Mouse (Mus musculus) kidney, embryonic 15.5 days (tissue): ENCODE data around the gene Klhdc8b. TPM values are rescaled to one million over a fixed set of nuclear protein-coding genes. Genes with fewer than 3 reads are reported as not detected.
A peak's percentile ranks its signal among the peaks of the same experiment; 100 is the strongest.

Experiments used
- ATAC-seq: fragments of 200-750 bp; cut with Nextera tagmentation; replicated peaks from 2 replicates; pipeline ENCODE4 v1.8.0; 2017; ENCODE audit warnings: moderate TSS enrichment; ENCODE audit not compliant: low FRiP score
- H3K27ac ChIP-seq: fragments of 300-500 bp; sonication (generic); 2 replicates; pipeline ENCODE4 v1.5.1; 2015; ENCODE audit warnings: mild to moderate bottlenecking, inconsistent platforms
- H3K27me3 ChIP-seq: fragments of 300-500 bp; sonication (generic); 2 replicates; pipeline ENCODE4 v1.6.1; 2015; ENCODE audit warnings: inconsistent platforms
- H3K36me3 ChIP-seq: fragments of 300-500 bp; sonication (generic); 2 replicates; pipeline ENCODE4 v1.6.1; 2015; ENCODE audit warnings: inconsistent platforms
- H3K4me1 ChIP-seq: fragments of 300-500 bp; sonication (generic); 2 replicates; pipeline ENCODE4 v1.6.1; 2015; ENCODE audit warnings: inconsistent platforms
- H3K4me2 ChIP-seq: fragments of 300-500 bp; sonication (generic); 2 replicates; pipeline ENCODE4 v1.6.1; 2015; ENCODE audit warnings: moderate library complexity, mild to moderate bottlenecking, inconsistent platforms
- H3K4me3 ChIP-seq: fragments of 300-500 bp; sonication (generic); replicated peaks from 2 replicates; pipeline ENCODE4 v1.5.1; 2015; ENCODE audit warnings: mild to moderate bottlenecking, inconsistent platforms
- H3K9ac ChIP-seq: fragments of 300-500 bp; sonication (generic); 2 replicates; pipeline ENCODE4 v1.6.1; 2015; ENCODE audit warnings: mild to moderate bottlenecking, inconsistent platforms
- H3K9me3 ChIP-seq: fragments of 300-500 bp; sonication (generic); replicated peaks from 2 replicates; pipeline ENCODE4 v1.6.1; 2016; ENCODE audit warnings: inconsistent platforms
- WGBS: fragments of 180-500 bp; shearing (Covaris S2); methylation state at CpG from one replicate; pipeline ENCODE4 v1.1.7; 2015; ENCODE audit warnings: mixed read lengths; 5-methylcytosine and 5-hydroxymethylcytosine counted together
- polyA plus RNA-seq: library from polyadenylated mRNA; unstranded; fragments of >200 nt; fragmentation: Nextera tagmentation; extraction: Ambion mirVana; gene quantifications from 2 replicates; pipeline ENCODE4 v1.2.1, GENCODE M21; 2015

Gene Klhdc8b
- polyA plus RNA-seq, 1 experiment from 2014 or later = 37.8 TPM

GRCm38 (mm10) chr9:108456953-108457352 is 4.4 kb downstream of the Klhdc8b start:
- Histone ChIP-seq H3K27ac (no peak overlapping the region), H3K27me3 (no peaks in the 10 kb centered on the region), H3K9me3 (no peaks in the 10 kb centered on the region), H3K4me3 (no peak overlapping the region), H3K9ac (no peak overlapping the region), H3K4me1 (peaks cover 32% of the 10 kb centered on the region), H3K4me2 (no peak overlapping the region), H3K36me3 (no peaks in the 10 kb centered on the region)
- no peak for ATAC-seq
- 84% methylated on average over 10 of the region's 10 CpGs for WGBS

- ATAC-seq = no peak
- 74% methylated on average over 12 of the region's 12 CpGs for WGBS
- Histone ChIP-seq H3K27ac (no peak overlapping the region), H3K4me3 (no peak overlapping the region), H3K36me3 (no peaks in the 10 kb centered on the region), H3K4me1 (peaks cover 33% of the 10 kb centered on the region), H3K27me3 (no peaks in the 10 kb centered on the region), H3K9ac (no peak overlapping the region), H3K4me2 (no peak overlapping the region), H3K9me3 (no peaks in the 10 kb centered on the region)
Measured at GRCm38 (mm10) chr9:108455747-108456571, 5.4 kb downstream of the Klhdc8b start.

GRCm38 (mm10) chr9:108454429-108454828 is 7.0 kb downstream of the Klhdc8b start:
- peaks cover 42% of the 10 kb centered on the region for H3K4me1 ChIP-seq
- no peak for ATAC-seq
- no peak overlapping the region for H3K27ac ChIP-seq
- H3K9ac ChIP-seq = no peak overlapping the region
- no peak overlapping the region for H3K4me3 ChIP-seq
- no peaks in the 10 kb centered on the region for H3K27me3 ChIP-seq
- 91% methylated on average over 6 of the region's 6 CpGs for WGBS
- H3K9me3 ChIP-seq = no peaks in the 10 kb centered on the region
- H3K36me3 ChIP-seq = no peaks in the 10 kb centered on the region
- no peak overlapping the region for H3K4me2 ChIP-seq

DNA sequence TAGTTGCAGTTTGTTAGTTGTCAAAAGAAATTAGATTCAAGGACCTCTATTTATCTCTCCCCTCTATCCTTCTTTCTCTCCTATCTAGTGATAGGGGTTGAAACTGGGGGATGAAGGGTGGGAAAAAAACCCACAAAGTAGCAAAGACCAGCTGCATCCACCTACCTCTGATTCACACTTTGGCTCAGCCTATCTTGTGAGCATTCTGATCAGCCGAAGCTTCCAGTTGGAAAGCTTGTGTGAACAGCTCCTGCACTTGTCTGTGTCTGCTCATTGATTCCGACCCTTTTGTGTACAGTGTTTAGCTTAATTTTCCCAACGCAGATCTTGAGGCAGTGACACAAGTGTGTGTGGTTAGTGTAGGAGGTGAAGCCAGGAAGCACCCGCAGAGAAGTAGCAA is 7.9 kb downstream of the Klhdc8b start:
- H3K9me3 ChIP-seq = no peaks in the 10 kb centered on the region
- peak overlapping the region; percentile 69; the same call in 1 of the 2 replicates for H3K4me3 ChIP-seq
- WGBS = 85% methylated on average over 4 of the region's 4 CpGs
- H3K4me1 ChIP-seq = peaks cover 42% of the 10 kb centered on the region
- no peaks in the 10 kb centered on the region for H3K27me3 ChIP-seq
- H3K4me2 ChIP-seq = peak overlapping the region; percentile 98; the same call in 1 of the 2 replicates
- H3K27ac ChIP-seq = no peak overlapping the region
- no peak for ATAC-seq
- peak overlapping the region; percentile 67; the same call in 1 of the 2 replicates for H3K9ac ChIP-seq
- peaks cover 4% of the 10 kb centered on the region; the same call in 1 of the 2 replicates for H3K36me3 ChIP-seq

DNA sequence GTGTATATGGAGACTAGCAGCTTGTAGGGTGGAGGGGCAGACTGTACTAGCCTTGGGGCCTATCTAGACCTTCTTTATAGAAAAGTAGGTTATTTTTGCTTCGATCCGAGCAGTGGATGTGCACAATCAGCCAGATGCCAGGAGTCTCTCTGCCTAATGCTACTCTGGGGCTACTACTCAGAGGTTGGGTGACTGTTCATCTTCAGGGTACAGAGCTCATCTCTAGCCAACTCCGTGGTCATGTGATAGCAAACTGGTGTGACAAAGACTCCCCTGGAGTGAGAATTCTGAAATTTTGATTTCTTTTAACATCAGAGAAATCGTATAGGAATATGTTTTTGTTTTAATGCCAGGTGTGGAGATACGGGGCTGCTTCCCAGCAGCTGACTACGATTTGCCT is 8.5 kb downstream of the Klhdc8b start:
- peak overlapping the region; percentile 98 for H3K4me2 ChIP-seq
- peak overlapping the region; percentile 69 for H3K4me3 ChIP-seq
- H3K36me3 ChIP-seq = peaks cover 10% of the 10 kb centered on the region; the same call in 1 of the 2 replicates
- no peaks in the 10 kb centered on the region for H3K9me3 ChIP-seq
- peak overlapping the region; percentile 67; the same call in 1 of the 2 replicates for H3K9ac ChIP-seq
- H3K27ac ChIP-seq = peak overlapping the region; percentile 81
- 43% methylated on average over 6 of the region's 6 CpGs for WGBS
- peaks cover 42% of the 10 kb centered on the region for H3K4me1 ChIP-seq
- ATAC-seq = no peak
- no peaks in the 10 kb centered on the region for H3K27me3 ChIP-seq

DNA sequence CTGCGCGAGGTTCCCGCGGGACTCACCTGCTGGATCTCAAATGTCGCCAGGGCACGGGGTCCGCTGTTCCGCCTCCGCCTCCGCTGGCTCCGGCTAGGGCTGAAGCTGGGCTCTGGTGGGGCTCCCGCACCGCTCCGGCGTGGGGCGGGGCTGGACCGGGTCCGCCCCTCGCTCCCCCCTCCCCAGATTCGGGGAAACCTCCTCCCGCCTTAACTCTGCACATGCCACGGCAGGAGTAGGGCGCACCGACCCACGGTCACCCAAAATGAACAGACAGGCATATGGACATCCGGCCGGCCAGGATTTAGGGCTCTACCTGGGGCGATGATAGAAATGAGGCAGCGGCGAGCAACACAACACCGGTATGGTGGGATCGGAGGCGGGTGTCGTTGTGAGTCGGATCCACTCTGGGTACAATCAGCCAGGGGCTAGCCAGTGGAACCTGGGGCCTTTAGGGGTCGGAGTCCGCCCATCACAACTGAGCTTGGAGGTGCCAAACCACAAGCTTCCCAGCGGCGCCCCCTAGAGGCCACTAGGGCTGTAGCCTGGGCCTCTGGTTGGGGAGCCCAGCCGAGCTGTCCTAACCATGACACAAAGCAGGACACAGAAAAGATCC is 9.0 kb downstream of the Klhdc8b start:
- H3K4me2 ChIP-seq = peak overlapping the region; percentile 98
- peak overlapping the region; percentile 81 for H3K27ac ChIP-seq
- no peaks in the 10 kb centered on the region for H3K9me3 ChIP-seq
- under 1% methylated on average over 40 of the region's 40 CpGs for WGBS
- peak overlapping the region; percentile 67 for H3K9ac ChIP-seq
- peak; percentile 86 for ATAC-seq
- H3K4me1 ChIP-seq = peaks cover 42% of the 10 kb centered on the region
- peak overlapping the region; percentile 69 for H3K4me3 ChIP-seq
- peaks cover 11% of the 10 kb centered on the region; the same call in 1 of the 2 replicates for H3K36me3 ChIP-seq
- H3K27me3 ChIP-seq = no peaks in the 10 kb centered on the region

GRCm38 (mm10) chr9:108451519-108452160 is 9.7 kb downstream of the Klhdc8b start:
- peak overlapping the region; percentile 69 for H3K4me3 ChIP-seq
- peak overlapping the region; percentile 98 for H3K4me2 ChIP-seq
- no peak for ATAC-seq
- WGBS = 51% methylated on average over 6 of the region's 6 CpGs
- H3K9ac ChIP-seq = peak overlapping the region; percentile 67
- H3K27ac ChIP-seq = peak overlapping the region; percentile 81
- H3K9me3 ChIP-seq = no peaks in the 10 kb centered on the region
- peaks cover 42% of the 10 kb centered on the region for H3K4me1 ChIP-seq
- no peaks in the 10 kb centered on the region for H3K27me3 ChIP-seq
- H3K36me3 ChIP-seq = peaks cover 11% of the 10 kb centered on the region; the same call in 1 of the 2 replicates

GRCm38 (mm10) chr9:108451170-108451493 is 10.2 kb downstream of the Klhdc8b start:
- ATAC-seq = no peak
- H3K9ac ChIP-seq = no peak overlapping the region
- H3K4me1 ChIP-seq = peaks cover 42% of the 10 kb centered on the region
- H3K27me3 ChIP-seq = no peaks in the 10 kb centered on the region
- H3K4me2 ChIP-seq = peak overlapping the region; percentile 98
- H3K27ac ChIP-seq = 0 out of 2 replicates have a peak overlapping the region, but pooled peaks have one; percentile 54
- H3K4me3 ChIP-seq = 0 out of 2 replicates have a peak overlapping the region, but pooled peaks have one; percentile 69
- 76% methylated on average over 6 of the region's 6 CpGs for WGBS
- no peaks in the 10 kb centered on the region for H3K9me3 ChIP-seq
- peaks cover 11% of the 10 kb centered on the region; the same call in 1 of the 2 replicates for H3K36me3 ChIP-seq

- peak; percentile 14; the same call in 1 of the 2 replicates for ATAC-seq
- peaks cover 11% of the 10 kb centered on the region; the same call in 1 of the 2 replicates for H3K36me3 ChIP-seq
- 0 out of 2 replicates have a peak overlapping the region, but pooled peaks have one; percentile 69 for H3K4me3 ChIP-seq
- peak overlapping the region; percentile 54 for H3K27ac ChIP-seq
- H3K9ac ChIP-seq = no peak overlapping the region
- peak overlapping the region; percentile 98 for H3K4me2 ChIP-seq
- no peaks in the 10 kb centered on the region for H3K9me3 ChIP-seq
- 67% methylated on average over 21 of the region's 21 CpGs for whole genome bisulfite sequencing
- no peaks in the 10 kb centered on the region for H3K27me3 ChIP-seq
- peaks cover 42% of the 10 kb centered on the region for H3K4me1 ChIP-seq
Measured at GRCm38 (mm10) chr9:108450292-108451169, 10.8 kb downstream of the Klhdc8b start.

DNA sequence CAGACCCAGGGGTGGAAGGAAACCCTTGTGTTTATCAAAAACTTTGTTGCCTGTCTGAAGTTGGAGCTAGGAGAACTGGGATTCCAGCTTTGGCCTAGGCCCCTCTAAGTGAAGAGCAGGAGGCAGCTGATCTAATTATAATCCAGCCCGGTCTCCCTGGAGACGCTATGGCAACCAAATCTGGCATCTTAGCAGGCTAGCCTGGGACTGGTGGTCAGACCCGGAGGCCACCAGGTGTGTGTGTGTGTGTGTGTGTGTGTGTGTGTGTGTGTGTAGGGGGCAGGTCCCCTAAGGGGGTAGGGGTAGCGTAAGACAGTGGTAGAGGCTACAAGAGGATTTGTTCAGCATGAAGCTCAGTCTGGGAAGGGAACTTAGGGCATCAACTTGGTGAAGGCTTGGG is 11.5 kb downstream of the Klhdc8b start:
- WGBS = 52% methylated on average over 4 of the region's 4 CpGs
- no peaks in the 10 kb centered on the region for H3K9me3 ChIP-seq
- no peak overlapping the region for H3K9ac ChIP-seq

GRCm38 (mm10) chr9:108445125-108445524 is 16.3 kb downstream of the Klhdc8b start:
- peaks cover 11% of the 10 kb centered on the region for H3K4me1 ChIP-seq
- no peak overlapping the region for H3K4me3 ChIP-seq
- H3K36me3 ChIP-seq = peaks cover 11% of the 10 kb centered on the region; the same call in 1 of the 2 replicates
- H3K27me3 ChIP-seq = no peaks in the 10 kb centered on the region
- WGBS = 52% methylated on average over 9 of the region's 9 CpGs
- ATAC-seq = no peak
- H3K9me3 ChIP-seq = no peaks in the 10 kb centered on the region
- no peak overlapping the region for H3K9ac ChIP-seq
- no peak overlapping the region for H3K27ac ChIP-seq
- H3K4me2 ChIP-seq = no peak overlapping the region

More for the DNA sequence above, 11.5 kb downstream of the Klhdc8b start:
- H3K4me1 ChIP-seq = peaks cover 46% of the 10 kb centered on the region
- peak overlapping the region; percentile 98; the same call in 1 of the 2 replicates for H3K4me2 ChIP-seq
- peaks cover 11% of the 10 kb centered on the region; the same call in 1 of the 2 replicates for H3K36me3 ChIP-seq
- ATAC-seq = no peak
- H3K27ac ChIP-seq = peak overlapping the region; percentile 54
- no peaks in the 10 kb centered on the region for H3K27me3 ChIP-seq
- no peak overlapping the region for H3K4me3 ChIP-seq
